Mouse (Mus musculus): ENCODE data around the gene Dctn2.
A peak's percentile ranks its signal among the peaks of the same experiment; 100 is the strongest.

DNA sequence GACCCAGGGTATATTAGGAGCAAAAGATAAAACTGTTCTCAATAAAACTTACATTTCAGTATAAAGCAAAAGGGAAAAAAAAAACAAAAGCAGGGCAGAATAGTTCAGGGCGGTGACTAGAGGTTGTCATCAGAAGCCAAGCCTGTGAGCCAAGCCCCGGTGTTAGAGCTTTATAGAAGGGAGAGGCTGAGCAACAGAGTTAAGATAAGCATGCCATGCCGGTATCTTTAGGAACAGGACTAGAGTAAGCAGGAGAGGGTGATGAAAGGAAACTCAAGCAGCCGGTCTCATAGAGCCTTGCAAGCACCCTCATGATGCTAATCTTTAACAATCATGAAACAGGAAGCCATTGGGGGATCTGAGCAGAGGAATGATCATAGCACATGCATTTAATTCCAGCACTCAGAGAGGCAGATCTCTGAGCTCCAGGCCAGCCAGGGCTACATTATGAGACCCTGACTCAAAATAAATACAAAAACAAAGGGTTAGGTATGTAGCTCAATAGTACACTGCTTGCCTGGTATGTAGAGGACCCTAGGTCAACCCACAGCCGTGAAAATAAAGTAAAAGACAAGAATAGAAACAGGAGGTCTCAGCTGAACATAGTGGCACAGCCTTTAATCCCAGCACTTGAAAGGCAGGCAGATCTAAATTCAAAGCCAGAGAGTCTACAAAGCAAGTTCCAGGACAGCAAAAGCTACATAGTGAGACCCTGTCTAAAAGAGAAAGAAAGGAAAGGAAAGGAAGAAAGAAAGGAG lies 25.9 kb downstream of the Dctn2 start:
- no peak for TF ChIP-seq CTCF (IDR thresholded peaks at IDR 0.05; ENCODE audit: low read depth, low read length)
- no peak for TF ChIP-seq GATA1 (IDR thresholded peaks at IDR 0.05; ENCODE audit: borderline replicate concordance, low read length)
- peak; percentile 53 for TF ChIP-seq TAL1 (conservative IDR thresholded peaks at IDR 0.05; ENCODE audit: low read depth, low read length)

All from G1E (cell line).